Mouse (Mus musculus) limb, embryonic 11.5 days (tissue): ENCODE results near the gene Tmed8. TPM values are rescaled to one million over a fixed set of nuclear protein-coding genes. Genes with fewer than 3 reads are reported as not detected.

Experiments
- polyA plus RNA-seq: library from polyadenylated mRNA; unstranded; fragments of >200 nt; fragmentation: Nextera tagmentation; extraction: Ambion mirVana; gene quantifications from 2 replicates; pipeline ENCODE4 v1.2.1, GENCODE M21; 2014

The Tmed8 gene
- polyA plus RNA-seq, 1 experiment from 2014 or later, result 3.0 TPM

Other genes starting within 250 kb of the Tmed8 start
- gene Zdhhc22, start 210.0 kb downstream of the Tmed8 start, polyA plus RNA-seq, result 0.05 TPM in 1 of 2 replicates, not detected in the other
- gene Tmem63c, start 179.1 kb downstream of the Tmed8 start, polyA plus RNA-seq, result 0.07 TPM in 1 of 2 replicates, not detected in the other
- gene Ngb, start 97.9 kb downstream of the Tmed8 start, polyA plus RNA-seq, result 0.12 and 0.18 TPM in 2 replicates
- 36.6 and 38.0 TPM in 2 replicates for gene Gstz1, start 53.3 kb downstream of the Tmed8 start, polyA plus RNA-seq
- 15.4 and 16.7 TPM in 2 replicates for gene Pomt2, start 52.5 kb downstream of the Tmed8 start, polyA plus RNA-seq
- gene Samd15, start 731 bp downstream of the Tmed8 start, polyA plus RNA-seq, result 0.88 and 1.1 TPM in 2 replicates
- 0.71 and 1.2 TPM in 2 replicates for gene Noxred1, start 38.3 kb upstream of the Tmed8 start, polyA plus RNA-seq
- 55.2 and 57.8 TPM in 2 replicates for gene Vipas39, start 65.8 kb upstream of the Tmed8 start, polyA plus RNA-seq
- 266 and 267 TPM in 2 replicates for gene Ahsa1, start 66.0 kb upstream of the Tmed8 start, polyA plus RNA-seq
- gene Ism2, start 99.3 kb upstream of the Tmed8 start, polyA plus RNA-seq, result 1.1 and 1.6 TPM in 2 replicates
- gene Sptlc2, start 187.9 kb upstream of the Tmed8 start, polyA plus RNA-seq, result 53.9 and 63.4 TPM in 2 replicates
- 318 and 345 TPM in 2 replicates for gene Slirp, start 243.4 kb upstream of the Tmed8 start, polyA plus RNA-seq
- 64.3 and 70.1 TPM in 2 replicates for gene Alkbh1, start 243.6 kb upstream of the Tmed8 start, polyA plus RNA-seq